Mouse (Mus musculus): ENCODE data around the gene Tmem156. TPM values are rescaled to one million over a fixed set of nuclear protein-coding genes. Genes with fewer than 3 reads are reported as not detected.
A peak's percentile ranks its signal among the peaks of the same experiment; 100 is the strongest.

Gene Tmem156
- total and polyA plus RNA-seq, 3 experiments: 2.6 to 4.1 TPM; not detected in 1

DNA sequence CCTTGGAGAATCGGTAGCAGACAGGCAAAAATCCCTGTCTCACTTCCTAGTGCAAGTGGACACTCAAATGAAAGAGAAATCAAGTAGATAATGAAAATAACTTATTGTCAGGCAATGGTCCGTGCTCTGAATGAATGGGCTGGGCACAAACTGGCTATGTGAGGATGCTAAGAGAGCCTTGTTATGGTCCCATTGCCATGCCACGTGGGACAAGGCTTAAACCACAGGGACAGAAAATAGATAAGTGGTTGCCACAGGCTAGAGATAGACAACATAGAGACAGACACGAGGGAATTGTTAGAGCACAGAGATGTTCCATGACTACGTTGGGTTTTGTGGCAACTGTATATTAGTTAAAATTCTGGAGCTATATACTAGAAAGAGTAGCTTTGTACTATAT is 9.3 kb upstream of the Tmem156 start (continued):
- TF ChIP-seq E2F4 (IDR thresholded peaks at IDR 0.05; ENCODE audit: borderline replicate concordance, low read depth, low read length) (no peak), POLR2A (IDR thresholded peaks at IDR 0.05; ENCODE audit: control insufficient read depth in 1 of 2, insufficient read depth in 1 of 2, low read depth in 1 of 2, low read length in 2 of 2, poor library complexity in 1 of 2) (no peak), NELFE (IDR thresholded peaks at IDR 0.05; ENCODE audit: low read depth, low read length) (no peak), SIN3A (IDR thresholded peaks at IDR 0.05; ENCODE audit: low read length) (peak; percentile 78), GABPA (IDR thresholded peaks at IDR 0.05; ENCODE audit: low read depth, low read length) (no peak), MAX (IDR thresholded peaks at IDR 0.05; ENCODE audit: low read length) (peak; percentile 90), RCOR1 (IDR thresholded peaks at IDR 0.05; ENCODE audit: low read depth, low read length) (0 out of 2 replicates have a peak, but pooled peaks have one; percentile 9), ETS1 (IDR thresholded peaks at IDR 0.05; ENCODE audit: low read depth, low read length) (0 out of 2 replicates have a peak, but pooled peaks have one; percentile 31), RAD21 (IDR thresholded peaks at IDR 0.05; ENCODE audit: low read depth, low read length) (no peak), POLR2AphosphoS5 (IDR thresholded peaks at IDR 0.05; ENCODE audit: borderline replicate concordance, low read depth, low read length) (no peak), BHLHE40 (IDR thresholded peaks at IDR 0.05; ENCODE audit: borderline replicate concordance, low read depth, low read length) (no peak), GATA1 (IDR thresholded peaks at IDR 0.05; ENCODE audit: low read depth, low read length) (peak; percentile 59), USF1 (IDR thresholded peaks at IDR 0.05; ENCODE audit: low read depth, low read length) (peak; percentile 78), POLR2AphosphoS2 (IDR thresholded peaks at IDR 0.05; ENCODE audit: low read length) (no peak), MAFK (IDR thresholded peaks at IDR 0.05; ENCODE audit: borderline replicate concordance, low read depth, low read length) (no peak), JUND (IDR thresholded peaks at IDR 0.05; ENCODE audit: low read depth, low read length) (no peak), MYC (IDR thresholded peaks at IDR 0.05; ENCODE audit: low read depth, low read length) (peak; percentile 80; the same call in 1 of the 2 replicates), CHD2 (IDR thresholded peaks at IDR 0.05; ENCODE audit: low read length) (no peak), HCFC1 (IDR thresholded peaks at IDR 0.05; ENCODE audit: low read depth, low read length) (no peak), TBP (IDR thresholded peaks at IDR 0.05; ENCODE audit: low read depth, low read length) (no peak), TAL1 (IDR thresholded peaks at IDR 0.05; ENCODE audit: low read length) (no peak), EP300 (IDR thresholded peaks at IDR 0.05; ENCODE audit: low read depth in 1 of 2, low read length in 2 of 2) (0 out of 4 replicates have a peak, but pooled peaks of 1 of the 2 experiments have one; percentile 28), ELF1 (IDR thresholded peaks at IDR 0.05; ENCODE audit: low read depth, low read length) (no peak)

DNA sequence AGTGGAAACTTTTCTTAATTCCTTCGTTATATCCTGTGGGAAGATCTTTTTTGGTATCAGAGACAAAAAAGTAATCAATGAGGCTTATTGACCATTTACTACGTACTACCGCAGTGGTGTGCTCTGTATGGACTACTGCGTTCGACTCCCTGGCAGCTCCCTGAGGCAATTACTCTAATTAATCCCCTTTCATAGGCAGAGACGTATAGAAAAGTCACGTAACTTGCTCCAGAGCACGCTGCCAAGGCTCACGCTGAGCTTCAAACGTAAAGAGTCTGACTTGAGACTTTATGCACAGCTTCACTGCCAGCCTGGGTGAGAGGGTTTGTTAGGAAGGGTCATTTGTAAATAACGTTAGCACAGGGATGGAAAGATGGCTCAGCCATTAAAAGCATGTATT is 8.1 kb upstream of the Tmem156 start:
- H3K9ac ChIP-seq (ENCODE audit: control insufficient read depth, low read depth, low read length, poor library complexity, severe bottlenecking): no peak overlapping the region
- H3K4me1 ChIP-seq (ENCODE audit: control insufficient read depth in 1 of 2, insufficient read depth in 2 of 2, low read length in 2 of 2): peaks cover 10 to 34% of the 10 kb centered on the region in 2 experiments

More for the DNA sequence above, 8.1 kb upstream of the Tmem156 start:
- Histone ChIP-seq H3K27ac (ENCODE audit: control insufficient read depth, low read depth, low read length) (no peak overlapping the region), H3K27me3 (ENCODE audit: control insufficient read depth in 1 of 2, insufficient read depth in 2 of 2, low read length in 2 of 2) (no peaks in the 10 kb centered on the region), H3K4me3 (ENCODE audit: control insufficient read depth in 1 of 2, insufficient read depth in 1 of 2, low read depth in 2 of 2, low read length in 2 of 2) (no peak overlapping the region), H3K36me3 (ENCODE audit: control insufficient read depth in 1 of 2, insufficient read depth in 2 of 2, low read length in 2 of 2) (peaks cover 0 to 32% of the 10 kb centered on the region in 2 experiments; a peak in 2 of 4 replicates), H3K9me3 (replicated peaks; ENCODE audit: insufficient read depth, low read length) (no peaks in the 10 kb centered on the region), H3K79me2 (ENCODE audit: control insufficient read depth, insufficient read depth, low read length, poor library complexity) (no peaks in the 10 kb centered on the region)
- TF ChIP-seq MEF2A (IDR thresholded peaks at IDR 0.05; ENCODE audit: extremely low read depth, insufficient replicate concordance, low read depth, low read length, poor library complexity, severe bottlenecking): no peak
- no peak for TF ChIP-seq GABPA (IDR thresholded peaks at IDR 0.05; ENCODE audit: low read depth, low read length)
- no peak for TF ChIP-seq ZMIZ1 (IDR thresholded peaks at IDR 0.05; ENCODE audit: low read depth, low read length)
- no peak for TF ChIP-seq MYB (IDR thresholded peaks at IDR 0.05; ENCODE audit: low read depth, low read length)
- TF ChIP-seq MAZ (IDR thresholded peaks at IDR 0.05; ENCODE audit: low read depth, low read length): no peak
- TF ChIP-seq CHD2 (IDR thresholded peaks at IDR 0.05; ENCODE audit: low read length): no peak
- TF ChIP-seq NRF1 (IDR thresholded peaks at IDR 0.05; ENCODE audit: insufficient read depth, low read depth, low read length, poor library complexity, severe bottlenecking): no peak
- TF ChIP-seq MAFK (IDR thresholded peaks at IDR 0.05; ENCODE audit: borderline replicate concordance, low read depth, low read length): no peak
- no peak for TF ChIP-seq MXI1 (IDR thresholded peaks at IDR 0.05; ENCODE audit: low read depth, low read length)
- no peak for TF ChIP-seq POLR2AphosphoS5 (IDR thresholded peaks at IDR 0.05; ENCODE audit: borderline replicate concordance, low read depth, low read length)
- TF ChIP-seq CHD1 (IDR thresholded peaks at IDR 0.05; ENCODE audit: low read depth, low read length): no peak
- no peak for TF ChIP-seq NELFE (IDR thresholded peaks at IDR 0.05; ENCODE audit: low read depth, low read length)
- no peak for TF ChIP-seq CTCF (IDR thresholded peaks at IDR 0.05 in 2 of 3, conservative IDR thresholded peaks at IDR 0.05 in 1 of 3; ENCODE audit: control insufficient read depth in 1 of 3, insufficient read depth in 1 of 3, low read depth in 2 of 3, low read length in 3 of 3, poor library complexity in 1 of 3, severe bottlenecking in 1 of 3)
- TF ChIP-seq HCFC1 (IDR thresholded peaks at IDR 0.05; ENCODE audit: low read depth, low read length): no peak
- TF ChIP-seq TBP (IDR thresholded peaks at IDR 0.05; ENCODE audit: low read depth, low read length): no peak
- TF ChIP-seq ELF1 (IDR thresholded peaks at IDR 0.05; ENCODE audit: low read depth, low read length): no peak
- no peak for TF ChIP-seq KAT2A (conservative IDR thresholded peaks at IDR 0.05; ENCODE audit: low read depth, low read length)
- no peak for TF ChIP-seq TCF12 (IDR thresholded peaks at IDR 0.05; ENCODE audit: low read depth, low read length)
- no peak for TF ChIP-seq POLR2AphosphoS2 (IDR thresholded peaks at IDR 0.05; ENCODE audit: low read length)
- DNase-seq (ENCODE audit: low read depth, low spot score): no peak

Measured in MEL (cell line).